Mouse (Mus musculus): ENCODE data around the gene Gm20894. TPM values are rescaled to one million over a fixed set of nuclear protein-coding genes. Genes with fewer than 3 reads are reported as not detected.
"Not testable (repeated sequence)": the region's sequence is repeated elsewhere in the genome, so short reads cannot be mapped to it uniquely, and the experiment has no call there.

Gm20894 gene
- polyA plus RNA-seq (2012): not detected in 2 replicates

- H3K36me3 ChIP-seq (ENCODE audit: control insufficient read depth); H3K4me3 ChIP-seq (replicated peaks); H3K27me3 ChIP-seq (ENCODE audit: control insufficient read depth); H3K9me3 ChIP-seq (ENCODE audit: control insufficient read depth, low read length); H3K4me1 ChIP-seq (ENCODE audit: control insufficient read depth): not testable (repeated sequence)
These were observed at the start of gene Gm20894 for GRCm38 (mm10) chrY:28271412-28271811. Gene Gm20894, minus strand, starts transcription at chrY:28271512.

All from erythroblast, embryonic 14.5 days (primary cell).